Mouse (Mus musculus) MEL-GATA-1-ER (cell line): ENCODE results near the gene Cdc14b.

Experiments used
- DNase-seq: peaks from one replicate; pipeline ENCODE4 v3.0.0-alpha.2; 2012; ENCODE audit warnings: low read depth; ENCODE audit errors: extremely low read depth

Cdc14b gene

GRCm38 (mm10) chr13:64237000-64237680, 38.0 kb downstream of the Cdc14b start:
- DNase-seq: no peak

- no peak for DNase-seq
Observed at GRCm38 (mm10) chr13:64235777-64236176, 39.3 kb downstream of the Cdc14b start.

DNA sequence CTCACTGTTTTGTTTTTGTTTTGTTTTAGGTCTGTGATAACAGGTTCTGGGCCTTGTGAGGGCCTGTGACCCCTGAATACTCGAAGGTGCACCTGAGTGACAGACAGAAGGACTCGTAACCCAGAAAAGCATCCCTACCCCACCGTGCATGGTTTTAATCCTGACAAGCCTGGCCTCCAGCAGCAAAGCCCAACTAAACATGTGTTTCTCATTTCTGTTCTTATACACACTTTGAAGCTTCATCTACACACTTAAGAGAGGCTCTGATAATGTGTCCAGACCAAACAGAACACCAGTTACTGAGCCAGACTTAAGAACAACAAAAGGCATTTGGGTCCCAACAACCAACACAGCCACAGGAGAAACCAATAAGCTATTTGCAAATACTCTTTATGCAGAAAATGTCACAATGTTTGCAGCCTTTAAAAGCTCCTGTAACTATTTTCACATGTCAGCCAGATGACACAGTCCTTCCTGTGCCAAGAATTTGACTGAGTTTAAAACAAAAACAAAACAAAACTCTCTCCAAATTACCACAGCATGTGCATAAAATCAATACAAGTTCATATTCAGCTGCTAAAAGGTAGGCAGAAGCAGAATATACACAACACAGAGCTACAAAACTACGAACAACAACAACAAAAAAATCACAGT, 39.9 kb downstream of the Cdc14b start:
- DNase-seq: no peak

DNA sequence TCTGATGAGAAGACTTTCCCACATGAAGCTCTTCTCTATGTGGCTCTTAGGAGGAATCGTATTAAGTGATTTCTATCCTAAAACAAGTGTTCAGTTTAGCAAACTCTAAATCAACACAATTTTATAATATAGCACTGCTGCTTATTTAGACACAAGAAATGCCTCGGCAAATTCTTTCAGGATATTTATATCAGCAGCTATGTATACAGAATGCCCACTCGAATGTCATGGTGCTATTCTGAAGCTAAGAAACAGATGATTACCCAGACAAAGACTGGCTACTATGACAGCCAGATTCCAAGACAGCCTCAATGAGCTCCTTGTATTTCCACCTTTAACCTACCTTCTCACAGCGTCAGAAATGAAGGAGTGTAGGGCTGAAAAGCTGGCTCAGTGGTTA, 42.0 kb downstream of the Cdc14b start:
- DNase-seq: no peak

DNA sequence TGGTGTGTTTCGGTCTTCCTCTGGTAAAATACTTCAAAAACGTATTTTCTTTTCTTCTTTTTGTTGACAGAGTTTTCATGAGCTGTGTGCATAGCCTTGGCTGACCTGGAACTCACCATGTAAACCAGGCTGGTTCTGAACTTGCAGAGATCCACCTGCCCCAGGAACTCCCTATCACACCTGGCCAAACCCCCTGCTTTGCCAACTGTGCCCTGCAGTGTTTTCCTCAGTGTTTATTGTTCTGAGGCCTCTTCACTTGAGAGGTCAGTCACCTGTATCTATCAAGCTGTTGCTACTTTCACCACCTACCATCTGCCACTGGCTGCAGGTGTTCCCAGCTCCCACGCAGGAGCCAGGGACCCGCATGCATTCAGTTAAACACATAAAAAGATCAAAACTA, 48.4 kb downstream of the Cdc14b start:
- no peak for DNase-seq

DNA sequence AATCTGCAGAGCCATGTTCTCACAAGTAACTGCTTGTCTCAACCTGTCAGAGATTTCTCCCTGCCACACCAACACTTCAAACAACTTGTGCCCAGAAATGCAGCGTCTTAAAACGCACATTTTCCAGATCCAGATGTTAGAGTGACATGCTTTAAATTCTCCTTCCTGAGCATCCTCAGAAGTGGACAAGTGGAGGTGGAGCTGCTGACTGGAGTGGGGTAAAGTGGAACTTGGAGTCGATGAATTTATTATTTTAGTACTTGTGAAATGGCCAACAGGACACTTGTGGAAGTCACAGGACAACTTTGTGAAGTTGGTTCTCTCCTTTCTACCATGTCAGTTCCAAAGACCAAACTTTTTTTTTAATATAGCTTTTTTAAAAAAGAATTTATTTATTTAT, 49.4 kb downstream of the Cdc14b start:
- DNase-seq: no peak

DNA sequence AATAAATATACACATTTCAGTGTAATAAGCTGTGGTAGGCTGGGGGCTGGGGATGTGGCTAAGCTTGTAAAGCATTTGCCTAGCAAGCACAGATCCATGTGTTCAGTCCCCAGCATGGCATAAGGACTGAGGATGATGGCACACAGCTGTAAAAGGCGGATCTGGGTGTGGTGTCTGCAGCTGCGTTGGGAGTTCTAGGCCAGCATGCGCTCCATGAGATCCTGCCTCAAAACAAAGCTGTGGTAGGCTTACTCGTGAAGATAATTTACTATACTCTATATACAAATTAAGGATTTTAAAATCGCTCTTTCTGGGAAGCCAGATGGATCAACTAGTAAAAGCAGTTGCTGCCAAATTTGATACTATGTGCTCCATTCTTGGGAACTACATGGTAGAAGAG, 60.2 kb downstream of the Cdc14b start:
- no peak for DNase-seq

DNA sequence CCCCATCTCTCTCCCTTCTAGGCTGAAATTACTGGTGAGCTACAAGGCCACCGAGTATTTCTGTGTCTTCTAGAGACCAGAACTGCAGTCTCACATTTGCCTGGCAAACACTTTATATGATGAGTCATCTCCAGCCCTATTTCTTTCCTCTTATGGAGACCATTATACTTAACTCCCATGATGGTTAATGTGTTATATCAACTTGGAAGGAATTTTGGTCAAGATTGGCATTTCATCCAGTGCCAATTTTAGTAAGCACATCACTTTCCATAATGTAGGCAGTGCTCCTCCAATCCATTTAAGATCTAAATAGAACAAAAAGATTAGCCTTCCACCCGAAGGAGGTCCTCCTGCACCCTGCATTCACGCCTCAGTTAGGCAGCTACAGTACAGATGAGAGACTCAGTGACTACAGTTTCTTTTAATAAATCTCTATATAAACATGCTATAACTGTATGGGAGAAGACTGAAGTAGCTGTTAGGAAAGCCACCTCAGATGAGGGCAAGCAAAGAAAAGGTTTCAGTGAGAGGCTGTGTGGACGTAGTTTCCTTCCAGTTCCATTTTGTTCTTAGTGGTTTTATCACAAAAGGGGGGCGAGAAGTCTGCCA, 63.0 kb downstream of the Cdc14b start:
- no peak for DNase-seq

DNA sequence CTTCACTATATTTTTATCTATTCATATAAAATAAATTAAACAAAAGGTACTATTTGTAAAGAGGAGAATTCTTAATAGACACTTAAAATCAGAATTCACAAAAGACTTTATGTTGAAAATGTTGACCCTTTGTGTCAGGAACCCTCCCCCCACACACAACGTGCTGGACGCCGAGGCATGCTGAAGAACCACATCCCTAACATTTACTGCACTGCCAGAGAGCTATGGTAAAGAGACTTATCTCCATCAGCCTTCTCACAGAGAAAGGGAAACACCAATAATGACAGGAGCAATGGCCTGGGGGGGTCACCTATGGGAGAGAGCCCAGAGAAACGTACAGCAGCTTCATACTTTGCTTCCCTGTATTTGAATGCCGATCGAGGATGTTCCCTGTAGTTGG, 66.9 kb downstream of the Cdc14b start:
- DNase-seq: no peak

- DNase-seq: no peak
Observed at GRCm38 (mm10) chr13:64205186-64205585, 69.9 kb downstream of the Cdc14b start.

GRCm38 (mm10) chr13:64204726-64205125, 70.4 kb downstream of the Cdc14b start:
- DNase-seq: no peak

DNA sequence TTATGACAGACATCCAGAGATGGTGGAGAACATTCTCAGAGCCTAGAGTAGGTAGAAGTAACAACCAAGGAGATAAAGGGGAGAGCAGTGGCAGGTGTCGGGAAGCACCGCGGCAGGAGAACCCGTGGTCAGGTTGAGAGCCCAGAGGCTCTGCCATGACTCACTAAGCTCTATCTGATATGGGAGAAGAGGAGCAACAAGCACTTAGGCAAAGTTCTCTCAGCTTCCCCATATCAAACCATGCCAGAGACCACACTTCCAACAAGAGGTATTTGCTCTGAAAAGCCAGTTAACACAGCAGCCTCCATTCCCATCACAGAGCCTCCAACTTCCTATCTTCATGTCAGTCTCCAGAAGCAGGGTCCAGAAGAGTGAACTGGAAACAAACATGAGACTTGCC, 74.2 kb downstream of the Cdc14b start:
- DNase-seq: peak; percentile 57

DNA sequence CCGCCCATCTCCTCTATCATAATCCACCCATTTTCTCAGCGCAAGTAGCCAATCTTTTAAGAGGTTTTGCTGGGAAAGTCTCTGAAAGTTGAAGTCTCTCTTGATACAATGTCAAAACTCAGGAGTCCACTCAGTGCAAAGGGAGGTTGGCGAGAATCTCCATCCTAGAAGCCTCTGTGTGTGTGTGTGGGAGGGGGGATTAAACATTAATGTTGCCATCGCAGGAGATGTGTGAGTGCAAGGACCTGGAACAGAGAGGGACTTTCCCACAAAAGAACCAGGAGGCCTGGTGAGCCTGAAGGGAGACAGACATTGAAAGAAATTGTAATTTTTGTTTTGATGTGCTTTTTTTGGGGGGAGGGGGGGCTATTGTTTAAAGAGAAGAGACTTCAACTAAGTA, 76.8 kb downstream of the Cdc14b start:
- DNase-seq: no peak

- no peak for DNase-seq
Observed at GRCm38 (mm10) chr13:64197899-64198298, 77.2 kb downstream of the Cdc14b start.

DNA sequence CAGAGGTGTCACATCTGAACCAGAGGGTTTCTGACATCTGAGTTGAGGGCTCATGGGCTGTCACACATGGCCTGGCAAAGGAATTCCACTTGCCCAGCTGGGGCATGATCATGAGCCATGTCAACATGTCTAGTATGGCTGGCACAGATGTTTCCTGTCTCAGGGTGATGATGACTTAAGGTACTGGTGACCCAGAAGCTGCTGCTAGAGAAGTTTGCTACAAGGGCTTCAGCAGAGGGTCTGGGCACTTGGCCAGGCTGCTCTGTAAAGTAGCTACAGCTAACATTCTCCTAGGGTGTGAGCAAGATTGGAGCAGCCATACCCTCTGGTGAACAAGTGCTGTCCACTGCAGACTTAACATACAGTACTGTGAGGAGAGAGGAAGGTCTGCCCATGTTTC, 88.0 kb downstream of the Cdc14b start:
- DNase-seq: no peak

GRCm38 (mm10) chr13:64186516-64186915, 88.6 kb downstream of the Cdc14b start:
- no peak for DNase-seq

GRCm38 (mm10) chr13:64185586-64185985, 89.5 kb downstream of the Cdc14b start:
- DNase-seq: no peak

GRCm38 (mm10) chr13:64185176-64185575, 89.9 kb downstream of the Cdc14b start:
- no peak for DNase-seq

DNA sequence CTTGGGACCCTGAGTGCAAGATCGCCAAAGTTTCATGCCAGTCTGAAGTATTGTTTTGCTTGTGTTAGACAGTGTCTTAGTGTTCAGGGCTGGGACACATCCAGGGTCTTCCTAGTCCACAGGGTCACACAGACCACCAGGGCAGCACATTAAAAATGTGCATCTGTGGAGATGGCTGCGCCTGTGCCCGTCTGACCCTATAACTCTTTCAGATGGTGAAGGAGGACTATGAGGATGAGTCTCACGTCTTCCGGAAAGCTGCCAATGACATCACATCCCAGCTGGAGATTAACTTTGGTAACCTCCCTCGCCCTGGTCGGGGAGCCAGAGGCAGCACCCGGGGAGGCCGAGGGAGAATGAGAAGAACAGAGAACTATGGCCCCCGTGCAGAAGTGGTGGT, 90.7 kb downstream of the Cdc14b start:
- no peak for DNase-seq

GRCm38 (mm10) chr13:64183583-64183982, 91.5 kb downstream of the Cdc14b start:
- no peak for DNase-seq

- DNase-seq: no peak
Observed at GRCm38 (mm10) chr13:64182091-64182490, 93.0 kb downstream of the Cdc14b start.

DNA sequence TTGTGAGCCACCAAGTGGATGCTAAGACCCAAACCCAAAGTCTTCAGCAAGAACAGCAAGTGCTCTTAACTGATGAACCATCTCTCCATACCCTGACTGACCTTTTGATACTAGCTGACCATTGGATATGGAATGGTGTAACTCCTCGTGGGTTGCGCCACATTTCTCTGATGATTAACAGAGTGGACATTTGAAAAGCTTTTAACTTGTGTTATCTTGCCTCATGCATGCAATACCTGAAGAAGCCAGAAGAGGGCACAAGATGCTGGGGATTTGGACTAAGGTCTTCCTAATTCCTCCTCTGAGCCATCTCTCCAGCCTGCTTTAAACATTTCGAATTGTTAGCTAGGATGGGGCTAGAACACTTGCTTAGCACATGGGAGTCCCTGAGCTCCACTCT, 94.2 kb downstream of the Cdc14b start:
- DNase-seq: peak; percentile 43

DNA sequence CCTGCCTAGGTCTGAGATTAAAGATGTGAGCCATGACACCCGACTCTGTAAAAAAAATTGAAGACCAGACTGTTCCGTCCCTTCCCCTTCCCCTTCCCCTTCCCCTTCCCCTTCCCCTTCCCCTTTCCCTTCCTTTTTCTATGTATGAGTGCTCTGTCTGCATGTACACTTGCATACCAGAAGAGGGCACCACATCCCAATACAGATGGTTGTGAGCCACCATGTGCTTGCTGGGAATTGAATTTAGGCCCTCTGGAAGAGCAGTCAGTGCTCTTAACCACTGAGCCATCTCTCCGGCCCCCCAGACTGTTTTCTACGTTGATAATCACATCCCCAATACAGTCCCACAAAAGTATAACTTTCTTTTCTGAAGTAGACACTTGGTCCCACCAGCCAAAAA, 94.8 kb downstream of the Cdc14b start:
- DNase-seq: no peak
